Comparison of ENCODE assay signal across 12 mouse cellular contexts in the genomic region with DNA sequence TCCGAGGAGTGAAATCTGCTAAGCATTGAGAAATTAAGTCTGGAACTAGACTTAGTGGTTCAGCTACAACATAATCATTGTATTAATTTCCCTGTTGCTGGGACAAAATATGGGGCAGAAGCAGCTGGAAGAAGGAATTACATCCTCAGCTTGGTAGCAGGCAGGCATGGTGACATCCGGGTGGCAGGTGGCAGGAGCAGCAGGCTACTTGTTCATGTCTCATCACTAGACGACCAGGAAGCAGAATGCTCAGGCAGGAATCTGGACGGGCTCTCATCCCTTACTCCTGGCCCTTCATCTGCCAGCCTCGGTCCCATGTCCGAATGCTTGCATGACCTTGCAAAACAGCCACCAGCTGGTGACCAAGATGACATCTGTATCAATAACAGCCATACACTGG. TPM values are rescaled to one million over a fixed set of nuclear protein-coding genes. Genes with fewer than 3 reads are reported as not detected.
DNase-seq lines count a peak whose midpoint lies in the region.
"Had no signal": no experiment of that assay in that cellular context is flagged by ENCODE, and none has a peak within 500 bp of the region (broad histone marks: within the 10 kb centered on the region; RNA-seq: fewer than 3 reads in every experiment).

No protein-coding gene starts in this region.

- peak; percentile 16 for DNase-seq in heart, adult 11 months
- no peak for DNase-seq in heart, postnatal 10 days
- DNase-seq in cerebellum, adult 11 months, result peak; percentile 27
- DNase-seq in cerebellum, adult 9-10 months, result peak; percentile 58
- peak; percentile 50 to 60 for DNase-seq in cerebellum, postnatal 36 days
- DNase-seq in thymus, postnatal 4 days, result no peak
- DNase-seq in right cerebral cortex, postnatal 14 days, result no peak
- DNase-seq: adrenal gland, adult 8-10 months; heart, postnatal 14 days; kidney, adult 8-10 months; kidney, postnatal 4 days; lung, postnatal 36 days had no signal

- intact Hi-C loops in heart, postnatal 10 days (cut with DNase I), result no loop called here

RNA-seq across cellular contexts. Expression of a gene that starts 30.6 kb away (rescaled TPM):
- 10 to 100 TPM; 53.8 to 56.8 TPM for total RNA-seq in heart, postnatal 10 days (2021)

Comparison
In these comparisons a context has a peak if more than half of its experiments do, and no peak if none do; other contexts are left out.
1. DNase-seq: peak in heart, adult 11 months (single experiment), cerebellum, adult 11 months (single experiment), cerebellum, adult 9-10 months (single experiment) and cerebellum, postnatal 36 days (2 of 2); none in heart, postnatal 10 days (0 of 2), thymus, postnatal 4 days (single experiment) and right cerebral cortex, postnatal 14 days (single experiment).